Mouse (Mus musculus) bone marrow, adult 2 months (tissue): ENCODE results near the gene Vegfa. TPM values are rescaled to one million over a fixed set of nuclear protein-coding genes. Genes with fewer than 3 reads are reported as not detected.

ENCODE experiments used
- H3K27ac ChIP-seq: fragments of 200-500 bp; 2 replicates; pipeline ENCODE4 v1.5.1; 2012; ENCODE audit warnings: low read depth, mild to moderate bottlenecking, control low read depth, inconsistent platforms, low read length; ENCODE audit not compliant: control insufficient read depth, poor library complexity, insufficient read depth
- H3K4me1 ChIP-seq: fragments of 200-500 bp; 2 replicates; pipeline ENCODE4 v1.6.1; 2011; ENCODE audit warnings: low read length; ENCODE audit not compliant: control insufficient read depth, insufficient read depth
- H3K4me3 ChIP-seq: fragments of 200-500 bp; replicated peaks from 2 replicates; pipeline ENCODE3; 2011; ENCODE audit warnings: mild to moderate bottlenecking, low read depth, low read length, control low read depth; ENCODE audit not compliant: control insufficient read depth
- CTCF ChIP-seq: fragments of 200-500 bp; IDR thresholded peaks from 2 replicates; pipeline ENCODE4 v1.5.1; 2011; ENCODE audit warnings: low read length, control low read depth; ENCODE audit not compliant: control insufficient read depth, insufficient read depth
- POLR2A ChIP-seq: fragments of 200-500 bp; IDR thresholded peaks from 2 replicates; pipeline ENCODE4 v1.6.1; 2011; ENCODE audit warnings: low read depth, mild to moderate bottlenecking, control low read depth, low read length, borderline replicate concordance; ENCODE audit not compliant: control insufficient read depth
- WGBS: fragments of 180-500 bp; shearing (Covaris S2); methylation state at CpG from one replicate; pipeline ENCODE4 v1.1.7; 2018; 5-methylcytosine and 5-hydroxymethylcytosine counted together
- polyA plus RNA-seq: library from polyadenylated mRNA; stranded (reverse); fragments of >200 nt; gene quantifications from 2 replicates; pipeline ENCODE4 v1.2.4, GENCODE M21; 2011; ENCODE audit warnings: low replicate concordance; ENCODE audit not compliant: missing spikeins, insufficient read depth, insufficient read length

Gene Vegfa
- polyA plus RNA-seq, 1 experiment: 18.8 TPM

DNA sequence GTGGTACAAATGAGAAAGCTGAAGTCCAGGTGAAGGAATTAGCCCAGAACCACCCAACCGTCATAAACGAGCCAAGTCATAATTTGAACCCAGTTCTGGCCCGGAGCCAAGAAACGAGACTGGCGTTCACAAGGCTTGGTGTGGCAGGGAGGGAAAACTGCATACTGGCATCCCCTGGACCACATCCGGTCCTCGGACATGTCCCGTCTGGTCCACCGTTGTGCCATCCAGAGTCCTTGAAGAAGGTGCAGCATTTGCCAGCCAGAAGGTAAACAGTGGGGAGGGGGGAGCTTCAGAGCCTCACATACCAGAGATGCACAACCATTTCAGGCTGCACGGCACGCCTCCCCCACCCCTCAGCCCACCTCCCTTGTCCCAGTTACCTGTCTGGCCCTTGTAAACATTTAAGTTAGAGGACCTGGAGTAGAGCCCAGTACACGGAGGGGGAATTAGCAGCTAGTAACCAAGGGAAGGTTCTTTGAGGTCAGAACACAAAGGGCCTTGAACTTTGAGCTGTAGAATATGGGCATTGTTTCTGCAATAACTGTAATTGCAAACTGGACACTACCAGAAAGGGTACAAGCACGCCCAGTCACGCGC, 27.2 kb upstream of the Vegfa start:
- no peaks in the 10 kb centered on the region for H3K4me1 ChIP-seq
- no peak overlapping the region for H3K27ac ChIP-seq
- TF ChIP-seq CTCF: no peak
- TF ChIP-seq POLR2A: no peak
- 66% methylated on average over 15 of the region's 15 CpGs for WGBS
- H3K4me3 ChIP-seq: no peak overlapping the region

- Histone ChIP-seq H3K4me3 (no peak overlapping the region), H3K4me1 (no peaks in the 10 kb centered on the region), H3K27ac (no peak overlapping the region)
- TF ChIP-seq CTCF (no peak), POLR2A (no peak)
- 68% methylated on average over 7 of the region's 7 CpGs for WGBS
Measured at GRCm38 (mm10) chr17:46056288-46056687, 24.1 kb upstream of the Vegfa start.

- no peak for TF ChIP-seq POLR2A
- no peak for TF ChIP-seq CTCF
- H3K27ac ChIP-seq: no peak overlapping the region
- no peaks in the 10 kb centered on the region for H3K4me1 ChIP-seq
- H3K4me3 ChIP-seq: no peak overlapping the region
- 69% methylated on average over 7 of the region's 7 CpGs for WGBS
Measured at GRCm38 (mm10) chr17:46055736-46056135, 23.6 kb upstream of the Vegfa start.

- no peaks in the 10 kb centered on the region for H3K4me1 ChIP-seq
- TF ChIP-seq CTCF (no peak), POLR2A (no peak)
- H3K27ac ChIP-seq: no peak overlapping the region
- 81% methylated on average over 7 of the region's 7 CpGs for WGBS
- no peak overlapping the region for H3K4me3 ChIP-seq
Measured at GRCm38 (mm10) chr17:46053291-46053842, 21.2 kb upstream of the Vegfa start.

DNA sequence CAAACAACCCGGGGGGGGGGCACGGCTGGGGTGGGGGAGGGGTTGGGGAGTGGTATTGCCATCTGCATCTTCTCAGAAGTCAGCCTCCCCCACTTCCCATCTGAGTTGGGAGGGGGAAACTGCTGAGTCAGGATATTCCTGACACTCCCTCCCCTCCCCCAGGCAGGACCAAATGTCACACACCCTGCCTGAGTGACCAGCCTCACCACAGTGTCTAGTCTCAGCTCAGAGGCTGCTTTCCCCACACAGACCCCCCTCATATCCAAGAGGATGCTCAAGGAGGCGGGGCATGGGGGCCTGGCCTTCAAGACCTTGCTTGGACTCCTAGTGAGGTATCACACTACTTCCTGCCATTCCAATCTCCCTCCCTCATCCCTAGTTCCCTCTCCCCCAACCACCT, 20.0 kb upstream of the Vegfa start:
- WGBS: 29% methylated on average over 3 of the region's 3 CpGs
- Histone ChIP-seq H3K4me1 (no peaks in the 10 kb centered on the region), H3K27ac (no peak overlapping the region), H3K4me3 (no peak overlapping the region)
- TF ChIP-seq POLR2A (no peak), CTCF (no peak)

- Histone ChIP-seq H3K27ac (no peak overlapping the region), H3K4me3 (no peak overlapping the region), H3K4me1 (no peaks in the 10 kb centered on the region)
- 36% methylated on average over 5 of the region's 5 CpGs for WGBS
- no peak for TF ChIP-seq CTCF
Measured at GRCm38 (mm10) chr17:46051356-46051755, 19.2 kb upstream of the Vegfa start.

GRCm38 (mm10) chr17:46049567-46049966, 17.4 kb upstream of the Vegfa start:
- H3K4me1 ChIP-seq: peaks cover 5% of the 10 kb centered on the region
- H3K4me3 ChIP-seq: no peak overlapping the region
- TF ChIP-seq POLR2A: no peak
- no peak for TF ChIP-seq CTCF
- H3K27ac ChIP-seq: no peak overlapping the region
- WGBS: 7% methylated on average over 4 of the region's 4 CpGs

DNA sequence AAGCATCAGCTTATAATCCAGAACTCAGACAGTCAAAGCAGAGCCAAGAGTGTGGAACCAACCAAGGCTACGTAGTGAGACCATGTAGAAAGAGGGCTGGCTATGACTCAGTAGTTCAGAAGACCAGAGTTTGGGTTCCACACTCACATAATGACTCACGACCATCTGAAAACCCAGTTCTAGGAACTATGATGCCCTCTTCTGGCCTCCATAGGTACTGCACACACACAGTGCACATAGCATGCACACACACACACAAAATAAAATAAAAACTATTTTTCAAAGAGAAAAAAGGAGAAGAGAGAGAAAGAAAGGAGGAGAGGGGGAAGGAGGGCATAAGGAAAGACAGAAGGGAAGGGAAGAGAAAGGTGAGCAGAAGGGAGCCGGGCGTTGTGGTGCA, 16.0 kb upstream of the Vegfa start:
- peaks cover 5% of the 10 kb centered on the region for H3K4me1 ChIP-seq

DNA sequence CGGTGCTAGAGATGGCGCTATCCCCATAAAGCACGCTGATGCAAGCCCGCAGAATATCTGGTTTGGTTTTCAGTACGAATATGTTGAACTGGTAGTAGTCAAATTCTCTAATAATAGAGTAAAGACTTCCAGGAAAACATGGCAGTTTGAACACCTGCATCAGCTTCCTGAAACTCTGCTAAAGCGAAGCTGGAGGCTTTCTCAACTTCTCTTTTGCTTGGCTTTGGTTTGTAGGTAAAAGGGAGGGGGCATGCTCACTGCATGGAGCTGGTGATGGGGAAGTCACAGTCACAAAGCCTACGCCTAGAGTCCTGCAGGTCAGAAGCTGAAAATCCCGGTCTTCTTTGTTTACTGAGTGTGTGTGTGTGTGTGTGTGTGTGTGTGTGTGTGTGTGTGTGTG, 13.6 kb upstream of the Vegfa start:
- H3K27ac ChIP-seq: no peak overlapping the region
- WGBS: 6% methylated on average over 8 of the region's 8 CpGs

More for the DNA sequence above, 16.0 kb upstream of the Vegfa start:
- 90% methylated on average over 4 of the region's 4 CpGs for WGBS
- TF ChIP-seq POLR2A: no peak
- no peak for TF ChIP-seq CTCF
- Histone ChIP-seq H3K4me3 (no peak overlapping the region), H3K27ac (no peak overlapping the region)

More for the DNA sequence above, 13.6 kb upstream of the Vegfa start:
- H3K4me3 ChIP-seq: no peak overlapping the region
- TF ChIP-seq CTCF (no peak), POLR2A (no peak)
- peaks cover 5% of the 10 kb centered on the region for H3K4me1 ChIP-seq
